Mouse (Mus musculus) CD4-positive, CD25-positive, alpha-beta regulatory T cell (primary cell): ENCODE results near the gene Slc1a2. TPM values are rescaled to one million over a fixed set of nuclear protein-coding genes. Genes with fewer than 3 reads are reported as not detected.

ENCODE experiments used
- polyA plus RNA-seq: library from polyadenylated mRNA; unstranded; fragments of 100-300 nt; shearing (Covaris generic); gene quantifications from one replicate; pipeline ENCODE4 v1.2.1, GENCODE M21; 2017

Gene Slc1a2
- polyA plus RNA-seq = 0.11 TPM

GRCm38 (mm10) chr2:102658163-102658660 is at the start of gene Slc1a2:
Slc1a2 (plus strand) TSS chr2:102658659.

Other genes with a start within 250 kb of the Slc1a2 start
- 0.10 TPM for gene Fjx1, start 206.2 kb upstream of the Slc1a2 start, polyA plus RNA-seq
- not detected for gene Pamr1, start 108.6 kb upstream of the Slc1a2 start, polyA plus RNA-seq
- gene Cd44, start 243.0 kb downstream of the Slc1a2 start, polyA plus RNA-seq = 57.5 TPM